Mouse (Mus musculus) adrenal gland, postnatal 25 days (tissue): ENCODE results near the gene Unc13a. TPM values are rescaled to one million over a fixed set of nuclear protein-coding genes. Genes with fewer than 3 reads are reported as not detected.

ENCODE experiments used
- DNase-seq: peaks from one replicate; pipeline ENCODE4 v3.0.0; 2021; ENCODE audit warnings: mixed read lengths
- total RNA-seq: library from RNA; stranded (reverse); gene quantifications from 2 replicates; pipeline ENCODE4 v1.2.3, GENCODE M21; 2021

The Unc13a gene
- total RNA-seq, 1 experiment from 2014 or later = 8.3 TPM

GRCm38 (mm10) chr8:71625088-71625487 lies 46.5 kb downstream of the Unc13a start:
- no peak for DNase-seq

GRCm38 (mm10) chr8:71619786-71620185 lies 51.8 kb downstream of the Unc13a start:
- DNase-seq = no peak

- no peak for DNase-seq
Observed at GRCm38 (mm10) chr8:71613418-71613817, 58.1 kb downstream of the Unc13a start.

- no peak for DNase-seq
Observed at GRCm38 (mm10) chr8:71612141-71612540, 59.4 kb downstream of the Unc13a start.

- DNase-seq = peak; percentile 92
Observed at GRCm38 (mm10) chr8:71610822-71611651, 60.5 kb downstream of the Unc13a start, which contains the start of gene Colgalt1. Colgalt1 (plus strand) TSS chr8:71610998.

GRCm38 (mm10) chr8:71604021-71604420 lies 67.5 kb downstream of the Unc13a start:
- DNase-seq = no peak

- DNase-seq = peak; percentile 72
Observed at GRCm38 (mm10) chr8:71602666-71603334, 68.8 kb downstream of the Unc13a start.

GRCm38 (mm10) chr8:71601939-71602665 lies 69.5 kb downstream of the Unc13a start:
- no peak for DNase-seq

- DNase-seq = no peak
Observed at GRCm38 (mm10) chr8:71598841-71599240, 72.7 kb downstream of the Unc13a start.

- no peak for DNase-seq
Observed at GRCm38 (mm10) chr8:71598375-71598774, 73.2 kb downstream of the Unc13a start.

- no peak for DNase-seq
Observed at GRCm38 (mm10) chr8:71597451-71597850, 74.1 kb downstream of the Unc13a start, which contains the start of gene Fam129c. Fam129c (plus strand) TSS chr8:71597648.

- no peak for DNase-seq
Observed at GRCm38 (mm10) chr8:71596798-71597197, 74.8 kb downstream of the Unc13a start.

- no peak for DNase-seq
Observed at GRCm38 (mm10) chr8:71596384-71596783, 75.2 kb downstream of the Unc13a start.

- DNase-seq = peak; percentile 95
Observed at GRCm38 (mm10) chr8:71595862-71596261, 75.7 kb downstream of the Unc13a start.

GRCm38 (mm10) chr8:71594324-71594722 lies 77.2 kb downstream of the Unc13a start:
- no peak for DNase-seq

GRCm38 (mm10) chr8:71593556-71594323 lies 77.8 kb downstream of the Unc13a start:
- no peak for DNase-seq

- peak; percentile 79 for DNase-seq
Observed at GRCm38 (mm10) chr8:71592374-71593170, 79.0 kb downstream of the Unc13a start.

GRCm38 (mm10) chr8:71591471-71592373 lies 79.8 kb downstream of the Unc13a start, which contains the start of gene Pgls:
Pgls (plus strand) TSS chr8:71592176.
- peak; percentile 98 for DNase-seq

GRCm38 (mm10) chr8:71591017-71591416 lies 80.5 kb downstream of the Unc13a start:
- no peak for DNase-seq

- DNase-seq = no peak
Observed at GRCm38 (mm10) chr8:71588762-71589161, 82.8 kb downstream of the Unc13a start.
